Mouse (Mus musculus) brown adipose tissue, adult 24 weeks (tissue): ENCODE data around the gene Smox. TPM values are rescaled to one million over a fixed set of nuclear protein-coding genes. Genes with fewer than 3 reads are reported as not detected.
A peak's percentile ranks its signal among the peaks of the same experiment; 100 is the strongest.
"Not testable (repeated sequence)": the region's sequence is repeated elsewhere in the genome, so short reads cannot be mapped to it uniquely, and the experiment has no call there.

ENCODE experiments used
- H3K27ac ChIP-seq: fragments of 200-500 bp; replicated peaks from 2 replicates; pipeline ENCODE4 v1.5.1; 2012; ENCODE audit warnings: low read depth, mild to moderate bottlenecking, low read length
- H3K4me1 ChIP-seq: fragments of 200-500 bp; 2 replicates; pipeline ENCODE4 v1.6.1; 2012; ENCODE audit warnings: low read length, mixed read lengths; ENCODE audit not compliant: control insufficient read depth, insufficient read depth, insufficient read length
- H3K4me3 ChIP-seq: fragments of 200-500 bp; 2 replicates; pipeline ENCODE4 v1.5.1; 2012; ENCODE audit warnings: low read depth, mild to moderate bottlenecking, low read length, moderate library complexity; ENCODE audit not compliant: insufficient read depth
- polyA plus RNA-seq: library from polyadenylated mRNA; stranded (reverse); fragments of >200 nt; gene quantifications from 2 replicates; pipeline ENCODE4 v1.2.4, GENCODE M21; 2012; ENCODE audit not compliant: missing spikeins, insufficient read depth, insufficient read length

Smox gene
- polyA plus RNA-seq, 1 experiment: 6.6 TPM

GRCm38 (mm10) chr2:131473749-131474148, 17.5 kb upstream of the Smox start:
- no peak overlapping the region for H3K4me3 ChIP-seq
- no peak overlapping the region for H3K27ac ChIP-seq

GRCm38 (mm10) chr2:131477105-131477504, 14.2 kb upstream of the Smox start:
- not testable (repeated sequence) for H3K4me3 ChIP-seq, H3K27ac ChIP-seq, H3K4me1 ChIP-seq

More at GRCm38 (mm10) chr2:131473749-131474148, 17.5 kb upstream of the Smox start:
- no peaks in the 10 kb centered on the region for H3K4me1 ChIP-seq

GRCm38 (mm10) chr2:131477917-131478316, 13.4 kb upstream of the Smox start:
- Histone ChIP-seq H3K27ac (no peak overlapping the region; the same call in 1 of the 2 replicates), H3K4me1 (no peaks in the 10 kb centered on the region), H3K4me3 (no peak overlapping the region)

GRCm38 (mm10) chr2:131478349-131478748, 12.9 kb upstream of the Smox start:
- Histone ChIP-seq H3K4me3 (no peak overlapping the region), H3K4me1 (no peaks in the 10 kb centered on the region), H3K27ac (no peak overlapping the region; the same call in 1 of the 2 replicates)

- Histone ChIP-seq H3K4me1 (no peaks in the 10 kb centered on the region), H3K4me3 (no peak overlapping the region), H3K27ac (peak overlapping the region; percentile 64)
Measured at GRCm38 (mm10) chr2:131478916-131479315, 12.4 kb upstream of the Smox start.

DNA sequence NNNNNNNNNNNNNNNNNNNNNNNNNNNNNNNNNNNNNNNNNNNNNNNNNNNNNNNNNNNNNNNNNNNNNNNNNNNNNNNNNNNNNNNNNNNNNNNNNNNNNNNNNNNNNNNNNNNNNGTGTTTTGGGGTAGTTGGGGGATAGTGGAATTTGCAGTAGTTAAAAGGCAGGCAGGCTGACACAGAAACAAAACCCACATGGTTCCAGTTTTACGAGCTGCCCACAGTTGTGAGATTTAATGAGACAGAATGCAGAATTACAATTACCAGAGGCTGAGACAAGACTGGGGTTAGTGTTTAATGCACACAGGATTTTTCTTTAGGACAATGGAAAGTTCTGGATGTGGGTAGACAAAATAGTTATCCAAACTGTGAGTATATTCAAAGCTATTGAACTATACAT, 9.6 kb upstream of the Smox start:
- Histone ChIP-seq H3K4me3 (no peak overlapping the region), H3K4me1 (no peaks in the 10 kb centered on the region), H3K27ac (no peak overlapping the region)

GRCm38 (mm10) chr2:131482478-131482877, 8.8 kb upstream of the Smox start:
- Histone ChIP-seq H3K27ac (no peak overlapping the region), H3K4me3 (no peak overlapping the region), H3K4me1 (no peaks in the 10 kb centered on the region)

- H3K27ac ChIP-seq: no peak overlapping the region
- H3K4me1 ChIP-seq: no peaks in the 10 kb centered on the region
- H3K4me3 ChIP-seq: no peak overlapping the region
Measured at GRCm38 (mm10) chr2:131483562-131483961, 7.7 kb upstream of the Smox start.

GRCm38 (mm10) chr2:131484182-131484581, 7.1 kb upstream of the Smox start:
- no peak overlapping the region for H3K27ac ChIP-seq
- H3K4me1 ChIP-seq: no peaks in the 10 kb centered on the region
- no peak overlapping the region for H3K4me3 ChIP-seq

DNA sequence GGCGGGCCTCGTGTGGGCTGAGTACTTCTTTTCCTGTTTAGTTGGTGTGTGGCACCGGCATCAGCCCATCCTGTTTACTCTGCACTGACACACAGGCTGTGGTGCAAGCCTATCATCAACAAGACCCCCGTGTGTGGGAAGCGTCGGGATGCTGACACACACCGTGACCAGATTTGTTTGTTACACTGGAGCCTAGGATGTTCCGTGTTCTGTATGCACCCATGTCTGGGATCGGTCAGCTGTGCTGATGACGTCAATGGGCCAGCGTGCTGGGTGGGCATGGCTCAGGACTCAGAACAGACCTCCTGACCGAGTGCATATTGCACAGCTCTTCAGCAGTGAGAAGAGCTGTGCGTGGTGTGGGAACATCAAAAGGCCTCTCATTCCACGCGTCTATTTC, 6.2 kb upstream of the Smox start:
- Histone ChIP-seq H3K4me3 (no peak overlapping the region), H3K27ac (no peak overlapping the region), H3K4me1 (no peaks in the 10 kb centered on the region)

DNA sequence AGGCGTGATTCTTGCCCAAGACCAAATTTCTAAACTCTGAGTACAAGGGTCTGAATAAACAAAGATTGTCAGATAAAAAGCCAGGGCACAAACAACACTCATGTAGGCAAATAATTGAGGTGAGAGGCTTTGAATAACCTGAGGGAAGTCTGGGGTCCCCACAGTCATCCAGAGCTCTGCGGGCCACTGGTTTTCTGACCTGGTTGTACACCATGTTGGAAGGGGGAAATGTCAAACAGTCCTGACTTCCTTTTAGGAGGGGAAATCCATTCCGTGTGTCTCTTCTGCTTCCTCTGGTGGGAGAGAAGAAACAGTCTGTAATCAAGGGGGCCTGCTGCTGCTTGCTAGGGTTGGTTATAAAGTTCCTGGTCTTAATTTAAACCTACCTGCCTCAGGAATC, 5.2 kb upstream of the Smox start:
- H3K27ac ChIP-seq: no peak overlapping the region

GRCm38 (mm10) chr2:131487337-131487736, 4.0 kb upstream of the Smox start:
- no peak overlapping the region for H3K4me3 ChIP-seq
- H3K4me1 ChIP-seq: no peaks in the 10 kb centered on the region
- H3K27ac ChIP-seq: no peak overlapping the region

More for the DNA sequence above, 5.2 kb upstream of the Smox start:
- Histone ChIP-seq H3K4me3 (no peak overlapping the region), H3K4me1 (no peaks in the 10 kb centered on the region)

DNA sequence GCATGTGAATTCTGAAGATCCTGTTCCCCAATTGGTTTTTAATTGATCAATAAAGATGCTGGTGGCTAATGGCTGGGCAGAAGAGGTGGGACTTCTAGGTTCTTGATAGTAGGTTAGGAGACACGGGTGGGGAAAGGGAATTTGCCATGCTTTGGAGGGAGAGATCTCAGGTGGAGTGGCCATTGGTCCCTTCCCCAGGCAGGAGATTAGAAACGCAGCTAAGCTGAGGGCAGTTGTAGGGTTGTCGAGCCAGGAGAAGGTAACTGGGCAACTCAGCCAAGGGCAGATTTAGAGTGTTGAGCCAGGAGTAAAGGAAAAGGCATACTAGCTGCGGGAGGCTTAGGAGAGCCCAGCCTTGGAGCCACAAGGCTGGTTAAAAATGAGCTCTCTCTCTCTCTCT, 3.0 kb upstream of the Smox start:
- Histone ChIP-seq H3K27ac (no peak overlapping the region), H3K4me3 (no peak overlapping the region), H3K4me1 (no peaks in the 10 kb centered on the region)

DNA sequence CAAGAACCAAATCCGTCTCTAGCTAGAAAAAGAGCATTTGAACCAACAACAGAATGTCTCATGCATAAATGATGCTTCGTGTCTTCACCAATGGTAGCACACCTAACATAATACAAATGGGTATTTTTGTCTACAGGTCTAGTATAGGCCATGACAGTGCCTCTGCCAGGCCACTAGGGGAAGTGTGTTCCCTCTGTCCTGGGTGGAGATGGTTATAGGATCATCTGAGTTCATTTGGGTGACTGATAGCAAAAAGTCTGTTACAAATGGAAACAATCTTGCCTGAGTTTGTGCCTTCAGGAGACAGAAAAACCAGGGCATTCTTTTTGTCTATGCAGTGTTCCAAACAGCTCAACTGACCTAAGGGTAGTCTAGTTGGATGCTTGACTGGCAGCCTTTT, 2.4 kb upstream of the Smox start:
- Histone ChIP-seq H3K4me3 (no peak overlapping the region), H3K27ac (no peak overlapping the region), H3K4me1 (no peaks in the 10 kb centered on the region)

DNA sequence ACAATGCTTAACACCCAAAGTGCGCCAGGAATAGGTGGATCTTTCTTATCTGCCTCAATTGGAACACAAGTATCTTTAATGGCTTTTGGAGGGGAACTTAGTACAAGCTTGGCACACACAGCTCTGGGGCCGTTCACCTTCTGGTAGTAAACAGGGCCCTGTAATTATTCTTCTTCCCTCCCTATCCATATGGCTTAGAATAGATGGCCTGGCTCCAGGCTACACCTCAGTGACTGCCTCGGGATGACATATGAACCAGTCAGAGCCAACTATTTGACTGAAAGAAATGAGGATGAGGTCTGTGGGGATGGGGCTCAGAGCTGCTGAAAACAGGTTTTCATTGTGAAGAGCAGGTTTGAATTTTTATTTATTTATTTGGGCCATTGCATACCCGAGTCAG, 1.7 kb upstream of the Smox start:
- Histone ChIP-seq H3K4me3 (no peak overlapping the region), H3K27ac (no peak overlapping the region), H3K4me1 (no peaks in the 10 kb centered on the region)

- peak overlapping the region; percentile 91 for H3K4me3 ChIP-seq
- peak overlapping the region; percentile 56; the same call in 1 of the 2 replicates for H3K27ac ChIP-seq
- H3K4me1 ChIP-seq: peaks cover 11% of the 10 kb centered on the region
Measured at GRCm38 (mm10) chr2:131491707-131492595, 655 bp downstream of the Smox start.
